Mouse (Mus musculus) MEL (cell line): ENCODE measurements around the gene Slc25a43. TPM values are rescaled to one million over a fixed set of nuclear protein-coding genes. Genes with fewer than 3 reads are reported as not detected.

Experiments used
- DNase-seq: peaks from one replicate; pipeline ENCODE4 v3.0.0; 2011; ENCODE audit warnings: low read depth, low spot score
- H3K27ac ChIP-seq: 2 replicates; pipeline ENCODE4 v1.5.1; 2012; ENCODE audit warnings: low read depth, mild to moderate bottlenecking, control low read depth, low read length, moderate library complexity; ENCODE audit not compliant: control insufficient read depth
- H3K27me3 ChIP-seq, 2 experiments: fragments of 150-350 bp in 1 of 2; sonication (generic) in 1 of 2; 2 replicates each; pipeline ENCODE4 v1.6.1; 2012; ENCODE audit warnings: low read length in 2 of 2, mild to moderate bottlenecking in 2 of 2, improper control_type of control experiment in 1 of 2, moderate library complexity in 1 of 2; ENCODE audit not compliant: insufficient read depth in 2 of 2, control insufficient read depth in 1 of 2
- H3K36me3 ChIP-seq, 2 experiments: 2 replicates each; pipeline ENCODE4 v1.6.1; 2012 to 2014; ENCODE audit warnings: low read length in 2 of 2, improper control_type of control experiment in 1 of 2, inconsistent platforms in 1 of 2, mild to moderate bottlenecking in 1 of 2; ENCODE audit not compliant: insufficient read depth in 2 of 2, control insufficient read depth in 1 of 2
- H3K4me1 ChIP-seq, 2 experiments: fragments of 150-350 bp in 1 of 2; sonication (generic) in 1 of 2; 2 replicates each; pipeline ENCODE4 v1.6.1; 2012; ENCODE audit warnings: low read length in 2 of 2, improper control_type of control experiment in 1 of 2, mild to moderate bottlenecking in 1 of 2; ENCODE audit not compliant: insufficient read depth in 2 of 2, control insufficient read depth in 1 of 2
- H3K4me3 ChIP-seq, 2 experiments: fragments of 150-350 bp in 1 of 2; sonication (generic) in 1 of 2; 2 replicates each; pipeline ENCODE4 v1.5.1; 2012; ENCODE audit warnings: low read depth in 2 of 2, low read length in 2 of 2, mild to moderate bottlenecking in 2 of 2, moderate library complexity in 2 of 2, control low read depth in 1 of 2, improper control_type of control experiment in 1 of 2; ENCODE audit not compliant: control insufficient read depth in 1 of 2, insufficient read depth in 1 of 2
- H3K79me2 ChIP-seq: 2 replicates; pipeline ENCODE4 v1.6.1; 2012; ENCODE audit warnings: mild to moderate bottlenecking, low read length, moderate library complexity; ENCODE audit not compliant: control insufficient read depth, poor library complexity, insufficient read depth
- H3K9ac ChIP-seq: 2 replicates; pipeline ENCODE4 v1.6.1; 2012; ENCODE audit warnings: low read depth, mild to moderate bottlenecking, control low read depth, low read length, moderate library complexity; ENCODE audit not compliant: control insufficient read depth, poor library complexity, severe bottlenecking
- H3K9me3 ChIP-seq: fragments of 150-350 bp; sonication (generic); replicated peaks from 2 replicates; pipeline ENCODE4 v1.6.1; 2012; ENCODE audit warnings: mild to moderate bottlenecking, low read length, improper control_type of control experiment, moderate library complexity; ENCODE audit not compliant: insufficient read depth
- CHD1 ChIP-seq: IDR thresholded peaks from 2 replicates; pipeline ENCODE4 v1.6.1; 2012; ENCODE audit warnings: low read depth, mild to moderate bottlenecking, inconsistent platforms, low read length, improper control_type of control experiment
- CHD2 ChIP-seq: IDR thresholded peaks from 2 replicates; pipeline ENCODE4 v1.6.1; 2011; ENCODE audit warnings: low read length, improper control_type of control experiment
- E2F4 ChIP-seq: IDR thresholded peaks from 2 replicates; pipeline ENCODE4 v1.6.1; 2011; ENCODE audit warnings: low read depth, low read length, improper control_type of control experiment, borderline replicate concordance
- ELF1 ChIP-seq: IDR thresholded peaks from 2 replicates; pipeline ENCODE4 v1.6.1; 2014; ENCODE audit warnings: low read depth, mild to moderate bottlenecking, inconsistent platforms, low read length, improper control_type of control experiment, moderate library complexity
- EP300 ChIP-seq, 2 experiments: IDR thresholded peaks; 2 replicates each; pipeline ENCODE4 v1.6.1; 2011; ENCODE audit warnings: improper control_type of control experiment in 2 of 2, low read length in 2 of 2, low read depth in 1 of 2, mild to moderate bottlenecking in 1 of 2
- ETS1 ChIP-seq: IDR thresholded peaks from 2 replicates; pipeline ENCODE4 v1.6.1; 2012; ENCODE audit warnings: low read depth, mild to moderate bottlenecking, inconsistent platforms, low read length, improper control_type of control experiment, moderate library complexity
- GATA1 ChIP-seq: IDR thresholded peaks from 2 replicates; pipeline ENCODE4 v1.6.1; 2011; ENCODE audit warnings: low read depth, low read length, improper control_type of control experiment
- HCFC1 ChIP-seq: IDR thresholded peaks from 2 replicates; pipeline ENCODE4 v1.6.1; 2012; ENCODE audit warnings: low read depth, mild to moderate bottlenecking, inconsistent platforms, low read length, improper control_type of control experiment, moderate library complexity
- JUND ChIP-seq: IDR thresholded peaks from 2 replicates; pipeline ENCODE4 v1.6.1; 2011; ENCODE audit warnings: low read depth, mild to moderate bottlenecking, improper control_type of control experiment, low read length
- KAT2A ChIP-seq: conservative IDR thresholded peaks from 2 replicates; pipeline ENCODE4 v1.6.1; 2012; ENCODE audit warnings: low read depth, low read length, improper control_type of control experiment, inconsistent platforms
- MAX ChIP-seq: IDR thresholded peaks from 2 replicates; pipeline ENCODE4 v1.6.1; 2011; ENCODE audit warnings: low read length, improper control_type of control experiment
- MAZ ChIP-seq: IDR thresholded peaks from 2 replicates; pipeline ENCODE4 v1.6.1; 2012; ENCODE audit warnings: low read depth, mild to moderate bottlenecking, inconsistent platforms, low read length, improper control_type of control experiment
- MEF2A ChIP-seq: IDR thresholded peaks from 2 replicates; pipeline ENCODE4 v1.6.1; 2014; ENCODE audit warnings: low read depth, mild to moderate bottlenecking, inconsistent platforms, low read length, improper control_type of control experiment; ENCODE audit not compliant: poor library complexity, insufficient replicate concordance, severe bottlenecking; ENCODE audit errors: extremely low read depth
- MXI1 ChIP-seq: IDR thresholded peaks from 2 replicates; pipeline ENCODE4 v1.6.1; 2011; ENCODE audit warnings: mild to moderate bottlenecking, low read depth, low read length, improper control_type of control experiment
- MYB ChIP-seq: IDR thresholded peaks from 2 replicates; pipeline ENCODE4 v1.6.1; 2011; ENCODE audit warnings: mild to moderate bottlenecking, low read depth, low read length, improper control_type of control experiment
- NELFE ChIP-seq: IDR thresholded peaks from 2 replicates; pipeline ENCODE4 v1.6.1; 2011; ENCODE audit warnings: low read depth, low read length, improper control_type of control experiment
- POLR2A ChIP-seq, 2 experiments: IDR thresholded peaks; 2 replicates each; pipeline ENCODE4 v1.6.1; 2011 to 2012; ENCODE audit warnings: low read length in 2 of 2, mild to moderate bottlenecking in 2 of 2, control low read depth in 1 of 2, improper control_type of control experiment in 1 of 2, low read depth in 1 of 2, moderate library complexity in 1 of 2; ENCODE audit not compliant: control insufficient read depth in 1 of 2, insufficient read depth in 1 of 2, poor library complexity in 1 of 2
- SIN3A ChIP-seq: IDR thresholded peaks from 2 replicates; pipeline ENCODE4 v1.6.1; 2012; ENCODE audit warnings: low read length, improper control_type of control experiment, inconsistent platforms
- SMC3 ChIP-seq: IDR thresholded peaks from 2 replicates; pipeline ENCODE4 v1.6.1; 2011; ENCODE audit warnings: low read depth, low read length, improper control_type of control experiment
- TAL1 ChIP-seq: IDR thresholded peaks from 2 replicates; pipeline ENCODE4 v1.6.1; 2012; ENCODE audit warnings: mild to moderate bottlenecking, inconsistent platforms, low read length, moderate library complexity, mixed read lengths
- TBP ChIP-seq: IDR thresholded peaks from 2 replicates; pipeline ENCODE4 v1.8.0; 2011; ENCODE audit warnings: low read depth, low read length, improper control_type of control experiment
- TCF12 ChIP-seq: IDR thresholded peaks from 2 replicates; pipeline ENCODE4 v1.6.1; 2014; ENCODE audit warnings: low read depth, mild to moderate bottlenecking, inconsistent platforms, low read length, improper control_type of control experiment, moderate library complexity
- USF2 ChIP-seq, 2 experiments: IDR thresholded peaks; 2 replicates each; pipeline ENCODE4 v1.6.1; 2011 to 2012; ENCODE audit warnings: improper control_type of control experiment in 2 of 2, low read length in 2 of 2, borderline replicate concordance in 1 of 2, inconsistent platforms in 1 of 2, low read depth in 1 of 2, mild to moderate bottlenecking in 1 of 2; ENCODE audit not compliant: insufficient read depth in 1 of 2
- ZKSCAN1 ChIP-seq: IDR thresholded peaks from 2 replicates; pipeline ENCODE4 v1.6.1; 2012; ENCODE audit warnings: low read depth, mild to moderate bottlenecking, inconsistent platforms, low read length, improper control_type of control experiment, moderate library complexity
- ZMIZ1 ChIP-seq: IDR thresholded peaks from 2 replicates; pipeline ENCODE4 v1.6.1; 2012; ENCODE audit warnings: low read depth, mild to moderate bottlenecking, inconsistent platforms, low read length, improper control_type of control experiment, moderate library complexity
- polyA plus RNA-seq, 2 experiments: library from polyadenylated mRNA; stranded (reverse) in 1 of 2; unstranded in 1 of 2; fragments of >175 nt in 1 of 2; fragments of >200 nt in 1 of 2; gene quantifications; 2 replicates each; pipeline versions ENCODE4 v1.2.1 to v1.2.4; 2012; ENCODE audit warnings: low replicate concordance in 2 of 2, low read depth in 1 of 2; ENCODE audit not compliant: insufficient read length in 2 of 2, insufficient read depth in 1 of 2, missing spikeins in 1 of 2
- total RNA-seq: library from RNA; depleted of rRNA; stranded (reverse); fragments of 300-350 nt; gene quantifications from 2 replicates; pipeline ENCODE4 v1.2.3, GENCODE M21; 2012

Gene Slc25a43
- total and polyA plus RNA-seq, 3 experiments: 1.4 to 8.3 TPM; not detected in 1

GRCm38 (mm10) chrX:36803189-36803588, 59.7 kb downstream of the Slc25a43 start (continued):
- peak; percentile 12; the same call in 1 of the 2 replicates for TF ChIP-seq ETS1
- no peak for TF ChIP-seq NELFE
- peak; percentile 59; the same call in 1 of the 2 replicates for TF ChIP-seq TBP
- TF ChIP-seq MYB: no peak
- no peak for TF ChIP-seq KAT2A
- no peak for TF ChIP-seq EP300 (IDR thresholded peaks at IDR 0.05; ENCODE audit: low read depth in 1 of 2, low read length in 2 of 2)
- TF ChIP-seq CHD1: no peak
- no peak for TF ChIP-seq ZMIZ1
- no peak for TF ChIP-seq USF2 (IDR thresholded peaks at IDR 0.05; ENCODE audit: borderline replicate concordance in 1 of 2, insufficient read depth in 1 of 2, low read depth in 1 of 2, low read length in 2 of 2)
- peak; percentile 42; the same call in 1 of the 2 replicates for TF ChIP-seq SIN3A

GRCm38 (mm10) chrX:36804196-36804595, 60.7 kb downstream of the Slc25a43 start:
- TF ChIP-seq USF2 (IDR thresholded peaks at IDR 0.05; ENCODE audit: borderline replicate concordance in 1 of 2, insufficient read depth in 1 of 2, low read depth in 1 of 2, low read length in 2 of 2) (no peak), MXI1 (no peak), NELFE (no peak), CHD2 (no peak), SMC3 (no peak), ZKSCAN1 (no peak), POLR2A (IDR thresholded peaks at IDR 0.05; ENCODE audit: control insufficient read depth in 1 of 2, insufficient read depth in 1 of 2, low read depth in 1 of 2, low read length in 2 of 2, poor library complexity in 1 of 2) (no peak), E2F4 (no peak), TCF12 (no peak), HCFC1 (no peak), TBP (no peak), MAX (no peak), JUND (no peak), SIN3A (no peak), ELF1 (no peak), MEF2A (no peak), TAL1 (no peak), MAZ (no peak), GATA1 (no peak)

More at GRCm38 (mm10) chrX:36804196-36804595, 60.7 kb downstream of the Slc25a43 start:
- peaks cover 0 to 11% of the 10 kb centered on the region in 2 experiments; a peak in 2 of 4 replicates for H3K36me3 ChIP-seq
- peaks cover 0 to 15% of the 10 kb centered on the region in 2 experiments; a peak in 2 of 4 replicates for H3K4me1 ChIP-seq
- H3K27me3 ChIP-seq: no peaks in the 10 kb centered on the region
- DNase-seq: no peak
- no peak overlapping the region for H3K27ac ChIP-seq
- no peak overlapping the region for H3K9ac ChIP-seq
- H3K4me3 ChIP-seq: no peak overlapping the region
- H3K79me2 ChIP-seq: no peaks in the 10 kb centered on the region
- H3K9me3 ChIP-seq: no peaks in the 10 kb centered on the region
